Mouse (Mus musculus) intestine, embryonic 15.5 days (tissue): ENCODE data around the gene Cdk5r1. TPM values are rescaled to one million over a fixed set of nuclear protein-coding genes. Genes with fewer than 3 reads are reported as not detected.
A peak's percentile ranks its signal among the peaks of the same experiment; 100 is the strongest.

Experiments used
- ATAC-seq: fragments of 200-750 bp; cut with Nextera tagmentation; 2 replicates; pipeline ENCODE4 v1.8.0; 2017; ENCODE audit warnings: moderate TSS enrichment, moderate library complexity
- H3K27ac ChIP-seq: fragments of 300-500 bp; sonication (generic); 2 replicates; pipeline ENCODE4 v1.5.1; 2015; ENCODE audit warnings: mild to moderate bottlenecking, inconsistent platforms
- H3K27me3 ChIP-seq: fragments of 300-500 bp; sonication (generic); replicated peaks from 2 replicates; pipeline ENCODE4 v1.6.1; 2015; ENCODE audit warnings: inconsistent platforms
- H3K36me3 ChIP-seq: fragments of 300-500 bp; sonication (generic); 2 replicates; pipeline ENCODE4 v1.6.1; 2015; ENCODE audit warnings: inconsistent platforms
- H3K4me1 ChIP-seq: fragments of 300-500 bp; sonication (generic); replicated peaks from 2 replicates; pipeline ENCODE4 v1.6.1; 2015; ENCODE audit warnings: inconsistent platforms
- H3K4me2 ChIP-seq: fragments of 300-500 bp; sonication (generic); replicated peaks from 2 replicates; pipeline ENCODE4 v1.6.1; 2015; ENCODE audit warnings: mild to moderate bottlenecking, inconsistent platforms
- H3K4me3 ChIP-seq: fragments of 300-500 bp; sonication (generic); replicated peaks from 2 replicates; pipeline ENCODE4 v1.5.1; 2015; ENCODE audit warnings: inconsistent platforms
- H3K9ac ChIP-seq: fragments of 300-500 bp; sonication (generic); 2 replicates; pipeline ENCODE4 v1.6.1; 2015; ENCODE audit warnings: inconsistent platforms
- H3K9me3 ChIP-seq: fragments of 300-500 bp; sonication (generic); 2 replicates; pipeline ENCODE4 v1.6.1; 2016; ENCODE audit warnings: inconsistent platforms
- WGBS: fragments of 180-500 bp; shearing (Covaris S2); methylation state at CpG from one replicate; pipeline ENCODE4 v1.1.7; 2015; 5-methylcytosine and 5-hydroxymethylcytosine counted together
- polyA plus RNA-seq: library from polyadenylated mRNA; unstranded; fragments of >200 nt; fragmentation: Nextera tagmentation; extraction: Ambion mirVana; gene quantifications from 2 replicates; pipeline ENCODE4 v1.2.1, GENCODE M21; 2015

The Cdk5r1 gene
- polyA plus RNA-seq, 1 experiment from 2014 or later = 1.8 TPM

DNA sequence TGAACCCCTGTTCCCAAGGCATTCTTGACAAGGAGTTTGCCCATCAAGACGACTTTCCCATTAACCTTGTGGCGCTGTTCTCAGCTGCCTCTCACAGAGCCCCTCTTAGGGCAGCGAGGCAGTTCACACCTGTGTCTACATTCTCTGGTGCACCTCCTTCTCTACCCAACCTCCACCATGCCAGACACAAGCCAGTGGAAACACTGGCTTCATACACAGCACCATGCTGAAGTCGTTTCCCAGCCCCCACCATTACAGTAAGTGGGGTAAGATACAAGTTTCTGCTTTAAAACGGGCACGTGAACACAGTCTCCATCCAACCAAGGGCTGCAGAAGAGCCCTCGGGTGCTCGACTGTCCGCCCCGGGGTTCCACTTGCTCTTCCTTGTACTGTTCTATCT is 33.3 kb downstream of the Cdk5r1 start:
- Histone ChIP-seq H3K36me3 (0 out of 2 replicates have a peak, but pooled peaks cover 3% of the 10 kb centered on the region), H3K9me3 (no peaks in the 10 kb centered on the region), H3K9ac (no peak overlapping the region), H3K4me1 (no peaks in the 10 kb centered on the region), H3K4me3 (no peak overlapping the region), H3K27me3 (no peaks in the 10 kb centered on the region), H3K4me2 (no peak overlapping the region), H3K27ac (no peak overlapping the region)
- ATAC-seq = no peak
- WGBS = 85% methylated on average over 10 of the region's 10 CpGs

DNA sequence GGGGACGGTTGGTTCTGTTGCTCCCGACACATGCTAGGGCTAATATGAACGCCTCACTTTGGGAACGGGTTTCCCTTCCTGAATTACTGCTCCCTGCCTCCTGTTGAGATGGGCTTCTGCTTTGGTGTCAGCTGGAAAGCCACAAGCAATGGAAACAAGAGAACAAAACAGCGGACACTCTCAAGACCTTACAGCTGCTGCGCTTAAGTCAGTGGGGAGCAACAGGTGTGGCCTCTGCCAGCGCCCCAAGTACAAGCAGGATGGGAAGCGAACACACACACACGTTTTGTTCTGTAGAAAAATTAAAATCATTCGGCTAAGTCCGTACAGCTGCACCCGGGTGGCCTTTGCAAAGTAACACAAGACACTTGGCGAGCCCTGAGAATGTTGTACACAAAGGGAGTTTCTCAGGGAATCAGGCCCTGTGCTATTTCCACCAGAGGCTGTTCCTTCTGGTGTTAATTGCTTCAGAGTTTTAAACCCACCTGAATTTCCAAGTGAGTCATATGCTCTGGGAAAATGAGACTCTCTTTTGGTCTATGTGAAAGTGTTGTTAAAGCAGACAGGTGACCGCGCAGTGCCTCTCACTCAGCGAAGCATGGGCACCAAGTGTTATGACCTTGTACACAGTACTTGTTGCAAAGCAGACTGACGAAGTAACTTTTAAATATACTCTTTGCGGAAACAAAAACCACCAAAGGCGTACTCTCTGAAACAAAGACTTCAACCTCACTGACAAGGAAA is 35.7 kb downstream of the Cdk5r1 start:
- H3K27me3 ChIP-seq = no peaks in the 10 kb centered on the region
- H3K4me3 ChIP-seq = no peak overlapping the region
- H3K9ac ChIP-seq = no peak overlapping the region
- H3K36me3 ChIP-seq = no peaks in the 10 kb centered on the region
- no peak overlapping the region for H3K4me2 ChIP-seq
- H3K4me1 ChIP-seq = no peaks in the 10 kb centered on the region
- no peak for ATAC-seq
- no peaks in the 10 kb centered on the region for H3K9me3 ChIP-seq
- H3K27ac ChIP-seq = no peak overlapping the region
- WGBS = 71% methylated on average over 19 of the region's 19 CpGs

DNA sequence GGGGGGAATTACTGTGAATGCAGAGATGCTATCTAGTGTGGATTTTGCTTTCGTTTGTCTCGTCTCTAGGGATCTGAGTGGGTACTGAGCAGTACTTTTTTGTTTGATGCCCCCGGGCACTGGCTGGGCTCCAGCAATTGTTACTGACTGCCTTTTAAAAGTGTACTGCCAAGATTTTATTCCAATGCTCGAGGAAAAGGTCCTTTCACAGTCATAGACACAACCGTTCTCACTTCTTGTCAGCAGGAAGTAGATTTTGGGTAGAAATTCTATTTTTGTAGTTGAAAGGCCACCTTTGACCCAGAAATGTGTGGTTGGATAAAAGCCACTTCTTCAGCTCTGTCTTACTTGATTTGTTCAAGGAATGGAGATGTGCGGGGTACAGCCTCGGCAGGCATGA is 37.0 kb downstream of the Cdk5r1 start:
- Histone ChIP-seq H3K4me1 (no peaks in the 10 kb centered on the region), H3K27me3 (no peaks in the 10 kb centered on the region), H3K4me3 (no peak overlapping the region), H3K27ac (no peak overlapping the region), H3K9ac (no peak overlapping the region), H3K36me3 (no peaks in the 10 kb centered on the region), H3K9me3 (no peaks in the 10 kb centered on the region), H3K4me2 (no peak overlapping the region)
- ATAC-seq = no peak
- 67% methylated on average over 7 of the region's 7 CpGs for WGBS

DNA sequence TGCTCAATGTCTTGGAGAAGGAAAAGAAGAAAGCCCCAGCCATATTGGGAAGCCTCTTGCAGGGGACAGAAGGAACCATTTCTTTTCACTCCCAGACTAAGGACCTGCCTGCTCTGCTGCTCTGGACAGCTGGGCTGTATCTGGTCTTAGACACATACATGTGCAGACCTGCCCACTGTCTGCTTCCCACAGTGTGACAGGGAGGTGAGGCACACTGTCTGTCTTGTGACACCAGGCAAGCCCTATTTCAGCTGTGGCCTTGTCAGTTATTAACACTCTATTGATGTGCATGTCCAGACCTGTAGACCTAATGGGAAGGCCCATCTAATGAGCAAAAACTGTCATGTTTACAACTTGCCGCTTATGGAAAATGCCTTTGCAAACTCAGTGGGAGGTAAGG is 38.5 kb downstream of the Cdk5r1 start:
- no peaks in the 10 kb centered on the region for H3K4me1 ChIP-seq
- no peak overlapping the region for H3K9ac ChIP-seq
- H3K27me3 ChIP-seq = no peaks in the 10 kb centered on the region
- no peaks in the 10 kb centered on the region for H3K36me3 ChIP-seq
- H3K4me2 ChIP-seq = no peak overlapping the region
- no peak overlapping the region for H3K27ac ChIP-seq
- H3K9me3 ChIP-seq = no peaks in the 10 kb centered on the region
- 61% methylated on average over 1 of the region's 1 CpGs for WGBS
- ATAC-seq = no peak
- no peak overlapping the region for H3K4me3 ChIP-seq

DNA sequence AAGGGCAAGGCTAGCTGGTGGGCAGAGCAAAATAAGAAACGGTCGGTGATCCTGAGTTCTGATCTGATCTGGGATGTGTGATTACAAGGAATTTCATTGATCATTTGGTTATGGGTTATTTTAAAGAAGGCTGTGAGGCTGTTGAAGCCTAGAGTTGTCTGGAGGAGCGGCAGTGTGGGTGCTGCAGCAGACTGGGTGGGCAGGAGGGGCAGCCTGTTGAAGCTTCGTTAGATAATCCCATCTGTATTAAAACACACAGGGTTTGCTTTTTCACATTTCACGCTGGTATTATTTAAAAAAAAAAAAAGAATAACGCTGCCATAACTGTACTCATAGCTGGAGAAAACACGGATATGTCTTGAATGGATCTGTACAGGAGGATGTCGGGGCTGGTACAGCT is 39.1 kb downstream of the Cdk5r1 start:
- WGBS = 84% methylated on average over 8 of the region's 8 CpGs

GRCm38 (mm10) chr11:80518421-80519367 is 41.9 kb downstream of the Cdk5r1 start:
- WGBS = 45% methylated on average over 9 of the region's 9 CpGs
- ATAC-seq = peak; percentile 36; the same call in 1 of the 2 replicates
- Histone ChIP-seq H3K4me1 (0 out of 2 replicates have a peak, but pooled peaks cover 3% of the 10 kb centered on the region), H3K9me3 (no peaks in the 10 kb centered on the region), H3K4me2 (no peak overlapping the region), H3K36me3 (no peaks in the 10 kb centered on the region), H3K4me3 (no peak overlapping the region), H3K27ac (no peak overlapping the region), H3K9ac (no peak overlapping the region), H3K27me3 (no peaks in the 10 kb centered on the region)

More for the DNA sequence above, 39.1 kb downstream of the Cdk5r1 start:
- no peaks in the 10 kb centered on the region for H3K27me3 ChIP-seq
- no peaks in the 10 kb centered on the region for H3K9me3 ChIP-seq
- ATAC-seq = no peak
- no peak overlapping the region for H3K27ac ChIP-seq
- H3K4me3 ChIP-seq = no peak overlapping the region
- H3K36me3 ChIP-seq = no peaks in the 10 kb centered on the region
- no peaks in the 10 kb centered on the region for H3K4me1 ChIP-seq
- no peak overlapping the region for H3K4me2 ChIP-seq
- no peak overlapping the region for H3K9ac ChIP-seq

DNA sequence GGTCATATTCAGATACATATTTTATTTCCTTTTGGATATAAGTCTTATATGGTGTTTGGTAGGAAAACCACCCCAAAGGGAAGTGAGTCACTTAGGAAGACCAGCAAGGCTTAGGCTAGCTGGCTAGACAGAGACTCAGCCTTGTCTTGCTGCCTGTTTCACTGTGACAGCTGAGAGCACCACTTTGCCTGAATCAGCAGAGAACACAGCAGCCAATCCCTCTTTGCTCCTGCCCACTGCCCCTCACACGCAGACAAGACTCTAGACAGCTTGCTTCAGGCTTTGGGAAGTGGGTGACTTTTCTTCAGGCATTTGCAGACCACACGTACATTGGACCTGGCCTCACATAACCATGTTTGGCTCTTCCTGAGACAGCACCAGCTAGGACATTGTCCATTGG is 44.3 kb downstream of the Cdk5r1 start:
- Histone ChIP-seq H3K27me3 (no peaks in the 10 kb centered on the region), H3K4me2 (no peak overlapping the region), H3K4me3 (no peak overlapping the region), H3K4me1 (0 out of 2 replicates have a peak, but pooled peaks cover 3% of the 10 kb centered on the region), H3K9ac (no peak overlapping the region), H3K9me3 (no peaks in the 10 kb centered on the region), H3K36me3 (no peaks in the 10 kb centered on the region), H3K27ac (no peak overlapping the region)
- ATAC-seq = no peak
- WGBS = 65% methylated on average over 2 of the region's 2 CpGs

DNA sequence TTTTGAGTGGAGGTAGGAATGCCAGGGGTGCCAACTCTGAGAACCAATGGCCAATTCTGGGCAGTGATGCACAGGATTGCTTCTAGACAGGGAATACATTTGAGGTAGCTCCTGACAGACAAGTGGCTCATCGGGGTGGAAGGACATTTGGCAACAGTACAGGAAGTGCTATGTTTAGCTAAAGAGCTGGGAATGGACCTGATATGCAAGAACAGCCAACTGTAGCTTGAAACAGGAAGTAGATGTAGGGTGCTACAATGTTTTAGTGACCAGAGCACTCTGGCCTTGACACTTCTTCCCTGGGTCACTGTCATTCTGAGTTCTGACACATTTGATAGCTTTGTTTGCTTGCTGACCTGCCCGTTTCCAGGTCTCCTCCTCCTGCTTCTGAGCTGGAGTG is 46.0 kb downstream of the Cdk5r1 start:
- 46% methylated on average over 2 of the region's 2 CpGs for WGBS
- no peaks in the 10 kb centered on the region for H3K36me3 ChIP-seq
- no peak for ATAC-seq
- no peaks in the 10 kb centered on the region for H3K27me3 ChIP-seq
- no peak overlapping the region for H3K27ac ChIP-seq
- H3K4me1 ChIP-seq = 0 out of 2 replicates have a peak, but pooled peaks cover 3% of the 10 kb centered on the region
- no peak overlapping the region for H3K9ac ChIP-seq
- no peaks in the 10 kb centered on the region for H3K9me3 ChIP-seq
- no peak overlapping the region for H3K4me2 ChIP-seq
- H3K4me3 ChIP-seq = no peak overlapping the region

DNA sequence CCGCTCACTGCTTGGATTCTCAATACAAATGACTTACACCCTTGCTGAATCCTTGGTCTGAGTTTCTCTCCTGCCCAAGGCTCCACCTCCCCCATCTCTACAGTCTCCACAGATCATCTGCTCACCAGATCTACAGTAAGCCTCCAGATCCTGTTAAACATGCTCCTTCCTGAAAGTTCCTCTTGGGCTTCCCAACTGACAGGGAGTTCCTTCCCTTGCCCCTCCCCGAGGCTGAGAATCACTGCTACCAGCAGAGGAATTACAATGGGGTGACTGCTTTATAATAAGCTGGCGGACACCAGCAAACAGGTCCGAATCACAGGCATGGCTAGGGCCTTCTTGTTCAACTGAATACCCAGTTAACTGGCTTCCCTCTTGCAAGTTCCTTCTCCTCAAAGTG is 46.6 kb downstream of the Cdk5r1 start:
- Histone ChIP-seq H3K27ac (0 out of 2 replicates have a peak overlapping the region, but pooled peaks have one; percentile 13), H3K4me1 (0 out of 2 replicates have a peak, but pooled peaks cover 3% of the 10 kb centered on the region), H3K27me3 (no peaks in the 10 kb centered on the region), H3K9me3 (no peaks in the 10 kb centered on the region), H3K4me3 (no peak overlapping the region), H3K9ac (no peak overlapping the region), H3K36me3 (no peaks in the 10 kb centered on the region), H3K4me2 (no peak overlapping the region)
- no peak for ATAC-seq
- 68% methylated on average over 4 of the region's 4 CpGs for WGBS

- H3K4me2 ChIP-seq = no peak overlapping the region
- no peak overlapping the region for H3K27ac ChIP-seq
- 0 out of 2 replicates have a peak, but pooled peaks cover 3% of the 10 kb centered on the region for H3K4me1 ChIP-seq
- H3K27me3 ChIP-seq = no peaks in the 10 kb centered on the region
- H3K9me3 ChIP-seq = no peaks in the 10 kb centered on the region
- 88% methylated on average over 5 of the region's 5 CpGs for WGBS
- no peak overlapping the region for H3K4me3 ChIP-seq
- no peak for ATAC-seq
- H3K9ac ChIP-seq = no peak overlapping the region
- H3K36me3 ChIP-seq = no peaks in the 10 kb centered on the region
Measured at GRCm38 (mm10) chr11:80524213-80524612, 47.4 kb downstream of the Cdk5r1 start.

DNA sequence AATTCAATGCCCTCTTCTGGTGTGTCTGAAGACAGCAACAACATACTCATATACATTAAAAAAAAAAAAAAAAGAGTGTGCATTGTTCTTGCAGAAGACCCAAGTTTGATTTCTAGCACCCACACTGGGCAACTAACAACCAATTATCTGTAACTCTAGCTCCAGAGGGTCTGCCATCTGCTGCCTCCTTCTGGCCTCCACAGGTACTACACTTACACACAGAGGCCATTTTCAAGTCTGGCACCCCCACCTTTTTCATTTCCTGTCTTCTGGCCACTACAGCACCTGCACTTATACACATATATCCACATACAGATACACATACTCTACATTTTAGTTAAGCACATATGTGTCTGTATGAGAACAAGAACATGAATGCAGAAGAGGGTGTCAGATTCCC is 50.9 kb downstream of the Cdk5r1 start:
- ATAC-seq = no peak
- H3K36me3 ChIP-seq = no peaks in the 10 kb centered on the region
- H3K4me3 ChIP-seq = no peak overlapping the region
- H3K4me2 ChIP-seq = no peak overlapping the region
- H3K4me1 ChIP-seq = 0 out of 2 replicates have a peak, but pooled peaks cover 3% of the 10 kb centered on the region
- H3K9ac ChIP-seq = no peak overlapping the region
- no peaks in the 10 kb centered on the region for H3K9me3 ChIP-seq
- no peak overlapping the region for H3K27ac ChIP-seq
- H3K27me3 ChIP-seq = no peaks in the 10 kb centered on the region

DNA sequence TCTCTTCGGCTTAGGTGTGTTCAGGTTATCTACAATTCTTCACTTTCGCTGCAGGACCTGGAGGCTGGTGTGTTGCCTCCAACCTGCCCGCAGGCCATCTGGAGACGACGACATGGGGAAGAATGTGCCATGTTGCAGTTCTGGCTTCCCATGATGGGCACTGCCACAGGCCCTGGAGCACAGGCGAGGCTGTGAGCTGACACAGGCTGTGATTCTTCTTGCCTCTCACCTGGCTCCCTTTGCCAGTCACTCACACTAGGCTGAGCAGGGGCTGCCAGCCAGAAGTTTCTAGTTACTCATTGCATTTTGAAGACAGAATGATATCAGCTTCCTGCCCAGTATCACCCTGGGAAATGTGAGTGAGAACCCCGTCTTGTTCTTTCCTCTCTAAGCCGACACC is 52.3 kb downstream of the Cdk5r1 start:
- Histone ChIP-seq H3K4me2 (no peak overlapping the region), H3K9ac (no peak overlapping the region), H3K27ac (no peak overlapping the region), H3K9me3 (no peaks in the 10 kb centered on the region), H3K4me1 (no peaks in the 10 kb centered on the region), H3K27me3 (no peaks in the 10 kb centered on the region), H3K36me3 (no peaks in the 10 kb centered on the region), H3K4me3 (no peak overlapping the region)
- ATAC-seq = no peak
- 89% methylated on average over 8 of the region's 8 CpGs for WGBS
